Mouse (Mus musculus) kidney, postnatal 10 days (tissue): ENCODE measurements around the gene Krt84.
A peak's percentile ranks its signal among the peaks of the same experiment; 100 is the strongest.
"Not testable (repeated sequence)": the region's sequence is repeated elsewhere in the genome, so short reads cannot be mapped to it uniquely, and the experiment has no call there.

Experiments
- DNase-seq: peaks from one replicate; pipeline ENCODE4 v3.0.0; 2021; ENCODE audit warnings: mixed read lengths

The Krt84 gene

DNA sequence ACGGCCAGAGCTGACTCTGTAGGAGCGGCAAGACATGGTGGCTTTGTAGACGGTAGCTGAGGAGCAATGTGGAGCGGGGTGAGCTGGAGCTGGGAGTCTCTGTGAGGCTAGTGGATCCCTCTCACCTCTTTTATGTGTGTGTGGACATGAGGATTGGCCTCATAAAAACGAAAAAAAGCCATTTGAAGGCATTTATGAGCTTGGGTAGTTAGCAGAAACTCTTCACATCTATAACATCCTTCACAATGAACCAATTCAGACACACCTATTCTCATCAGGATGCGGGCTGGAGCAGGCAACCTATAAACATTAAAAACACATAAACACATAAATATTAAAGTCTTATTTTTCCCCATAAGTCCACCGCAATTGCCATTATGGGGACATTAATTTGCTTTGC, at the start of gene Krt84:
Krt84 (minus strand) TSS at position 101 of the 400 bp plus-strand sequence.
- DNase-seq, result no peak

- DNase-seq, result no peak
Observed at GRCm38 (mm10) chr15:101581701-101582100, 49.1 kb upstream of the Krt84 start.

GRCm38 (mm10) chr15:101575506-101575905, 42.9 kb upstream of the Krt84 start:
- no peak for DNase-seq

DNA sequence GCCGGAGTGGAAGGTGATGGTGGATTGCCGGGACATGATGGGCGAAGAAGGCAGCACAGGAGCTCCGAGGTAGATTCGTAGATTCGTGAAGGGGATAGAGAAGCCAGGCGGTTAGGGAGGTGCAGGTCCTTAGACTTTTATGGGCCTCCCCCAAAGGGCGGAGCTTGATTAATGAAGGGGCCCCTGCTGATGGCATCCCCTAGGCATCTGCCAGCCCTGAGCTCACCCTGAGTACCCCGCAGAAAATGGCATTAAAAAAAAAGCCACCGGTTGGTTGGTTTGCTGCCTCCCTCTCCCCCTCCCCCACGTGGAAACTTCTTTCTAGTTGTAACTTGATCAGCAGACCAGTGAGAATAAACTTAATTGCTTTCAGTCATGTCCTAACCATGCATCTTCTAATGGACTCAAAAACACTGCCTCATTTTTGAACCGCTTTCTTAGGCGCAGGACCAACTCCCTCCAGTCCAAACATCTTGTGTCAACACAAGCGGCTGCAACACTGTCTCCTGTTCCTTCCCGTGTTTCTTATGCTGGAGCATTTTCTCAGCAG, 41.3 kb upstream of the Krt84 start, which contains the start of gene Krt75:
Krt75 (minus strand) TSS at position 109 of the 550 bp plus-strand sequence.
- no peak for DNase-seq

DNA sequence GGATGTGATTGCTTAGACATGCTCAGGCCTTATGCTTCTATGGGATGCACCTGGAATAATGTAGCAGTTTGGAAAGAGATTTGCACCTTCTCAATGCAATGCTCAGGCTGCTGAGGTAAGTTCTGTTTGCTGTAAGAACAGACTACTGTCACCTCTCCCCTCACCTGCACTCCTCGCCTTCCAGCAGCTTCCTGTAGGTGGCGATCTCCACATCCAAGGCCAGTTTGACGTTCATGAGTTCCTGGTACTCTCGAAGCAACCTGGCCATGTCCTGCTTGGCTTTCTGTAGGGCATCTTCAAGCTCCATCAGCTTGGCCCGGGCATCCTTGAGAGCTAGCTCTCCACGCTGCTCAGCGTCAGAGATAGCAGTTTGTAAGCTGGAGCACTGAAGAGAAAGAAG, 35.2 kb upstream of the Krt84 start:
- DNase-seq, result no peak

- DNase-seq, result no peak
Observed at GRCm38 (mm10) chr15:101562850-101563249, 30.2 kb upstream of the Krt84 start, which contains the start of gene Krt90. Krt90 (minus strand) TSS chr15:101562950.

GRCm38 (mm10) chr15:101558034-101558646, 25.5 kb upstream of the Krt84 start:
- no peak for DNase-seq

GRCm38 (mm10) chr15:101553169-101553568, 20.5 kb upstream of the Krt84 start:
- peak; percentile 70 for DNase-seq

DNA sequence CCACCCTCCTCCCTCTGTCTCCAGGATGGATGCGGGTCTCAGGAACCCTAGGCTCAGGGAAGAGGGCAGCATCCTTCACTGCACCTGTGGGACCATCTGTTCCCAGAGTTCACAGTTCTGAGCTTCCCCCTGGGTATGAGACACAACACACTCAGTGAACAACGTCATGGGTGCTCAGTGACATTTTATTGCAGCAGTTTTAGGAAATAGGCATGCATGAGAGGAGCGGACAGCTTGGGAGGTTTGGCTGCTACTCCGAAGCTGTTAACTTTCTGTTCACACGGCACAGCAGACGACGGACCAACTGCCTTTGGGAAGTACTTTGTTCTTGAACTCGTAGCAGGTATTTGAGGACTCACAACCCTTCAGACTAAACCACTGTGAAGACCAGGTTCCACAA, 19.6 kb upstream of the Krt84 start:
- DNase-seq, result no peak

- DNase-seq, result no peak
Observed at GRCm38 (mm10) chr15:101550567-101550966, 17.9 kb upstream of the Krt84 start, which contains the start of gene Krt82. Krt82 (minus strand) TSS chr15:101550667.

- no peak for DNase-seq
Observed at GRCm38 (mm10) chr15:101544478-101544877, 11.9 kb upstream of the Krt84 start.

GRCm38 (mm10) chr15:101542543-101542942, 9.9 kb upstream of the Krt84 start:
- peak; percentile 21 for DNase-seq

DNA sequence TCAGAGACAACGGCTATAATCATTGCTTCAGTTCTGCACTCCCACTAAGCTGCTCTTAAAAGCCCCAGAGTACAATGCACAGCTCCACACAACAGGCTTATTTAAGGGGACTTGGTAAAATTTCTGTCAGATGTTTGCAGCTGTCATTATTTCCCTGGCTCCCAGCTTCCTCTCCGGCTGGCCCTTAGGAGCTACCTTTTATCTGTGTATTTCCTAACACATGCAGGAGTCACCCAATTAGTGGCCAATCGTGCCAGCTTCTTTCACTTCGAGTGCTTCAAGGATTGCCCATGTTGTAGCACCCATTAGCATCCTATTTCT, 5.9 kb upstream of the Krt84 start:
- DNase-seq, result no peak

GRCm38 (mm10) chr15:101537864-101538579, 5.4 kb upstream of the Krt84 start:
- peak; percentile 50 for DNase-seq

GRCm38 (mm10) chr15:101536054-101536850, 3.6 kb upstream of the Krt84 start:
- DNase-seq, result no peak

DNA sequence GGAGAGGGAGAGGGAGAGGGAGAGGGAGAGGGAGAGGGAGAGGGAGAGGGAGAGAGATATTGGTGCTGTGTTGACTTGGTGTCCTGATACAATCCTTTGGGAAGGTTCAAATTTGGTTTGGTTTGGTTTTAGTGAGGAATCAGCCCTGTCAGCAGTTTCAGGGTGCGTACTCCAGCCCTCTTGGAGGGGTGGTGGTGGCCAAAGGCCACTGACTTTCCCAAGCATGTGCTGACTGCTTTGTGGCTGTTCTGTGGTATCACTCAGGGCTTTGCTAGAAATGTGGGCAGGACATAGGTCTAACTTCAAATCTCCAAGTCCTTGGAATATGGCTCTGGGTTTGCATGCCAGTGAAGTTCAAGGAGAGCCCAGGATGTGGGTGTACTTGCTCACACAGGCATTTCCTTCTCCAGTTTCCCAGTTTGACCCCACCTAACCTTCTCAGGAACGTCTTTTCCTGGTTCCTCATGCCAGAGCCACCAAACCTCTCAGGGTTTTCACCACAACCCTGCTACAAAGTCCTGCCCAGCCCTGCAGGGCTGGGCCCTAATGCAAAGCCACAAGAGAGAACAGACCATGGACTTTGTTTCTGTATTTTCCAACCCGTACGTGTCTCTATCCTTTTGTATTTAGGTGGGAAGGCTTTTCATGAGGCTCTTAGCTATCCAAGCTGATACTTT, 9.9 kb downstream of the Krt84 start:
- no peak for DNase-seq

DNA sequence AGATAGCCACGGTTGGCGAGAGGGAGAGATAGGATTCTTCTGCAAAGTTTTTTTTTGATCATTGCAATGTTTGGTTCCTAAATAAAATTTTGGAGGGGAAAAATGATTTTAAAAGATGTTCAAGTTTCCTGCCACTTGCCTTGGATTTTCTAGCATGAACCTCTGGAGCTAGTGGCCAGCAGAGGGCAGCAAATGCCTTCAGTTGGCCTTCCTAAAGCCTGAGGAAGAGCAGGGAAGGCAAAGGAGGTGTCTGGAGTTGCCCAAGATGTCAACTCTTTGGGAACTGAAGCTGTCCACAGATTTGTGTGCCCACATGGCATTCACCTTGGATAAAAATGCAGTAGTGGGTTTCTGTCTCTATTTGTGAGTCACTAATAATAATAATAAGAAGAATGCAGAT, 12.8 kb downstream of the Krt84 start:
- DNase-seq, result peak; percentile 91

DNA sequence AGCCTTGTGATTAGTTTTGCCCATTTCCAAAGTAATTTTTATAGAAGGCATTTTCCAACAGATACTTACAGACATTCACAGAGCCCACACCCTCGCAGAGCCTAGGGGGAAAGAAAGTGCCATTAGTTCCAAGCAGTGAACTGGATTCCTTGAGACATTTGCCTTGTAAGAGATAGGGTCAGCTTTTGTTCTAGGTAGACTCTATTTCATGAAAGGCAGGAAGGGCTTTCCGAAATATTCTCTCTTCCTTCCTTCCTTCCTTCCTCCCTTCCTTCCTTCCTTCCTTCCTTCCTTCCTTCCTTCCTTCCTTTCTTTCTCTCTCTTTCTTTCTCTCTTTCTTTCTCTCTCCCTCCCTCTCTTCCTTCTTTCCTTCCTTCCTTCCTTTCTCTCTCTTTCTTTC, 15.5 kb downstream of the Krt84 start, which contains the start of gene Gm49425:
Gm49425 (minus strand) TSS at position 101 of the 400 bp plus-strand sequence.
- DNase-seq, result not testable (repeated sequence)

DNA sequence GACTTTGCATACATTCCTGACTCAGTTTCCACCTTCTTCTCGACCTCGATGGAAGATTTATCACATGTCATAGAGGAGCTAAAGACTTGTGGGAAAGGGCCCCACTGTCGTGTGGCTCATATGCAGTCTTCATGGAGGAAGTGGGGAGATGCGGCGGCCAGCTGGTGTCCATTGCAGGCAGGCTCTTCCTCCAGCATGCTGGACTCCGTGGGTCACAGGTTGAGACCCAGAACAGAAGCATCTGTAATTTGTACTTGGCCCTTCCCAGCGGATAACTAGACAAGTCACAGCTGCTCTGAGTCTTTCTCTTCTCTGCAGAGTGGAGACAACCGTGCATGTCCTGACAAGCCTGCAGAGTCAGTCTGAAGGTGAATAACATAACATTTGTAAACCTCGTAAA, 24.4 kb downstream of the Krt84 start:
- DNase-seq, result peak; percentile 69

GRCm38 (mm10) chr15:101506896-101507758, 25.5 kb downstream of the Krt84 start:
- no peak for DNase-seq

DNA sequence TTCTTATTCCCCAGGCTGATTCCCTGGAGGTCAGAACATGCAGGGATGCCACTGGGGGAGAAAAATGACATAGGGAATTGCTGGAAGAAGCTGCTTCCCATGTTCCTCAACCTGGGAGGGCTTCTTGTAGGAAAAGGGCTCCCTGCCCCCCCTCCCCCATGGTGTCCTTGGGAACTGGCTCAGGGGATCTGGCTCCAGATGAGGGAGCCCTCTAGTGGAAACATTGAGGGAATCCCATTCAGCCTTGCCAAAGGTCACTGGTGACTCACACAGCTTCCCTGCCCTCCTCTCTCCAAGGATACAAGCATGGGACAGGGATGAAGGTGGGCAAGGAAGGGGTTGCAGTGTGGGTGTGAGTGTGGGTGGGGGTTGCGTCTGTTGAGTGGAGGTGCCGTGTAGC, 35.4 kb downstream of the Krt84 start:
- peak; percentile 51 for DNase-seq

DNA sequence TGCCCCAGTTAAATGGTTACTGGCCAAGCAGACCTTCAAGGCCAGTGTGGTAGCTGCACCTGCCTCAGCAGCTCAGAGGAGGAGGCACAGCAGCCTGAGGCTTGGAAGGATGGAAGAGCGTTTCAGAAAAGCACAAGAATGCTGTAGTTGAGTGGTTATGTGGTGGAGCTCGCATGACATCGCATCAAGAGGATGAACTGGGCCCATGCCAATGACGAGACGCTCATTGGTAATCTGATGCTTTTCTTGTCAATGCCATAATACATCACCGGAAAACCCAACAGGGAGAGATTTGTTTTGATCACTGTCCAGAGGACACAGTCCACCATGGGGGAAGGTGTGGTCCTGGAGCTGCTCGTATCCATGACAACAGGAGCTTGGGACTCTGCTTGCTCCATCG, 37.4 kb downstream of the Krt84 start:
- DNase-seq, result no peak
